Mouse (Mus musculus) urinary bladder, postnatal 25 days (tissue): ENCODE data around the gene Brox.

Source experiments
- DNase-seq: peaks from one replicate; pipeline ENCODE4 v3.0.0; 2022; ENCODE audit warnings: low spot score

Gene Brox

GRCm38 (mm10) chr1:183272867-183273818 is 23.9 kb downstream of the Brox start:
- DNase-seq = no peak

GRCm38 (mm10) chr1:183267666-183268065 is 29.4 kb downstream of the Brox start:
- DNase-seq = no peak

GRCm38 (mm10) chr1:183265921-183266467 is 31.1 kb downstream of the Brox start:
- no peak for DNase-seq

GRCm38 (mm10) chr1:183264145-183265008 is 32.7 kb downstream of the Brox start:
- DNase-seq = no peak

GRCm38 (mm10) chr1:183252574-183252973 is 44.5 kb downstream of the Brox start:
- no peak for DNase-seq

GRCm38 (mm10) chr1:183251818-183252217 is 45.3 kb downstream of the Brox start:
- DNase-seq = no peak

GRCm38 (mm10) chr1:183250612-183251011 is 46.5 kb downstream of the Brox start:
- DNase-seq = no peak

GRCm38 (mm10) chr1:183248144-183248543 is 48.9 kb downstream of the Brox start:
- DNase-seq = no peak

GRCm38 (mm10) chr1:183243293-183243692 is 53.8 kb downstream of the Brox start:
- no peak for DNase-seq

GRCm38 (mm10) chr1:183237901-183238300 is 59.2 kb downstream of the Brox start:
- no peak for DNase-seq

GRCm38 (mm10) chr1:183236460-183236859 is 60.6 kb downstream of the Brox start:
- DNase-seq = no peak

- no peak for DNase-seq
Measured at GRCm38 (mm10) chr1:183233679-183234174, 63.3 kb downstream of the Brox start.

- DNase-seq = no peak
Measured at GRCm38 (mm10) chr1:183232985-183233678, 63.9 kb downstream of the Brox start.

GRCm38 (mm10) chr1:183227469-183227868 is 69.6 kb downstream of the Brox start:
- DNase-seq = no peak
